Mouse (Mus musculus) heart, embryonic 14.5 days (tissue): ENCODE data around the gene Ilf2. TPM values are rescaled to one million over a fixed set of nuclear protein-coding genes. Genes with fewer than 3 reads are reported as not detected.
A peak's percentile ranks its signal among the peaks of the same experiment; 100 is the strongest.

Experiments
- ATAC-seq: fragments of 200-750 bp; cut with Nextera tagmentation; 2 replicates; pipeline ENCODE4 v1.8.0; 2017; ENCODE audit warnings: low read depth, moderate TSS enrichment; ENCODE audit not compliant: insufficient number of reproducible peaks, insufficient read depth, low FRiP score
- H3K27ac ChIP-seq, 2 experiments: fragments of 200-500 bp in 1 of 2; fragments of 300-500 bp in 1 of 2; sonication (generic) in 1 of 2; replicated peaks in 1 of 2; 2 replicates each; pipeline ENCODE4 v1.5.1; 2012 to 2014; ENCODE audit warnings: low read depth in 2 of 2, low read length in 2 of 2, control low read depth in 1 of 2, mild to moderate bottlenecking in 1 of 2, mixed read lengths in 1 of 2; ENCODE audit not compliant: control insufficient read depth in 1 of 2, insufficient read depth in 1 of 2
- H3K27me3 ChIP-seq: fragments of 300-500 bp; sonication (generic); 2 replicates; pipeline ENCODE4 v1.6.1; 2014; ENCODE audit warnings: mild to moderate bottlenecking, low read length, control low read depth; ENCODE audit not compliant: control insufficient read depth, insufficient read depth
- H3K36me3 ChIP-seq: fragments of 300-500 bp; sonication (generic); 2 replicates; pipeline ENCODE4 v1.6.1; 2014; ENCODE audit warnings: mild to moderate bottlenecking, control low read depth, low read length, mixed read lengths; ENCODE audit not compliant: control insufficient read depth, insufficient read depth
- H3K4me1 ChIP-seq, 2 experiments: fragments of 200-500 bp in 1 of 2; fragments of 300-500 bp in 1 of 2; sonication (generic) in 1 of 2; 2 replicates each; pipeline ENCODE4 v1.6.1; 2012 to 2014; ENCODE audit warnings: low read length in 2 of 2, control low read depth in 1 of 2, mixed read lengths in 1 of 2; ENCODE audit not compliant: control insufficient read depth in 2 of 2, insufficient read depth in 2 of 2
- H3K4me2 ChIP-seq: fragments of 300-500 bp; sonication (generic); 2 replicates; pipeline ENCODE4 v1.6.1; 2014; ENCODE audit warnings: mild to moderate bottlenecking, low read length
- H3K4me3 ChIP-seq, 2 experiments: fragments of 200-500 bp in 1 of 2; fragments of 300-500 bp in 1 of 2; sonication (generic) in 1 of 2; 2 replicates each; pipeline ENCODE4 v1.5.1; 2012 to 2014; ENCODE audit warnings: low read length in 2 of 2, mild to moderate bottlenecking in 2 of 2, control low read depth in 1 of 2, low read depth in 1 of 2, moderate library complexity in 1 of 2; ENCODE audit not compliant: control insufficient read depth in 1 of 2, insufficient read depth in 1 of 2
- H3K9ac ChIP-seq: fragments of 300-500 bp; sonication (generic); 2 replicates; pipeline ENCODE4 v1.6.1; 2014; ENCODE audit warnings: mild to moderate bottlenecking, low read length
- H3K9me3 ChIP-seq: fragments of 300-500 bp; sonication (generic); 2 replicates; pipeline ENCODE4 v1.6.1; 2016; ENCODE audit warnings: low read length, control low read depth; ENCODE audit not compliant: control insufficient read depth
- WGBS: fragments of 180-500 bp; shearing (Covaris S2); extraction: QIAGEN DNeasy Blood & Tissue Kit; methylation state at CpG from one replicate; pipeline ENCODE4 v1.1.7; 2014; 5-methylcytosine and 5-hydroxymethylcytosine counted together
- polyA plus RNA-seq: library from polyadenylated mRNA; unstranded; fragments of >200 nt; fragmentation: Nextera tagmentation; extraction: Ambion mirVana; gene quantifications from 2 replicates; pipeline ENCODE4 v1.2.1, GENCODE M21; 2014

Ilf2 gene
- polyA plus RNA-seq, 1 experiment from 2014 or later: 110 TPM

- no peaks in the 10 kb centered on the region for H3K4me1 ChIP-seq
- H3K9me3 ChIP-seq: no peaks in the 10 kb centered on the region
- no peaks in the 10 kb centered on the region for H3K27me3 ChIP-seq
- H3K27ac ChIP-seq: no peak overlapping the region
- no peak overlapping the region for H3K4me2 ChIP-seq
- no peak for ATAC-seq
- no peak overlapping the region for H3K9ac ChIP-seq
- peaks cover 79% of the 10 kb centered on the region for H3K36me3 ChIP-seq
- H3K4me3 ChIP-seq: no peak overlapping the region
Measured at GRCm38 (mm10) chr3:90497597-90497996, 21.7 kb downstream of the Ilf2 start.

GRCm38 (mm10) chr3:90503444-90503843 lies 27.5 kb downstream of the Ilf2 start:
- H3K4me1 ChIP-seq: peaks cover 0 to 9% of the 10 kb centered on the region in 2 experiments; a peak in 2 of 4 replicates
- peaks cover 93% of the 10 kb centered on the region for H3K36me3 ChIP-seq
- H3K4me3 ChIP-seq: no peak overlapping the region
- ATAC-seq: no peak
- H3K9me3 ChIP-seq: no peaks in the 10 kb centered on the region
- no peak overlapping the region for H3K4me2 ChIP-seq
- no peak overlapping the region for H3K27ac ChIP-seq
- WGBS: 83% methylated on average over 4 of the region's 4 CpGs
- no peaks in the 10 kb centered on the region for H3K27me3 ChIP-seq
- H3K9ac ChIP-seq: no peak overlapping the region

GRCm38 (mm10) chr3:90505216-90505615 lies 29.3 kb downstream of the Ilf2 start:
- H3K9me3 ChIP-seq: no peaks in the 10 kb centered on the region
- peaks cover 0 to 9% of the 10 kb centered on the region in 2 experiments; a peak in 2 of 4 replicates for H3K4me1 ChIP-seq
- H3K4me2 ChIP-seq: no peak overlapping the region
- no peak overlapping the region for H3K4me3 ChIP-seq
- 91% methylated on average over 5 of the region's 5 CpGs for WGBS
- H3K27me3 ChIP-seq: no peaks in the 10 kb centered on the region
- no peak for ATAC-seq
- peaks cover 76% of the 10 kb centered on the region for H3K36me3 ChIP-seq
- no peak overlapping the region for H3K9ac ChIP-seq
- H3K27ac ChIP-seq: no peak overlapping the region

GRCm38 (mm10) chr3:90506362-90506761 lies 30.4 kb downstream of the Ilf2 start:
- no peaks in the 10 kb centered on the region for H3K9me3 ChIP-seq
- no peak for ATAC-seq
- H3K36me3 ChIP-seq: peaks cover 69% of the 10 kb centered on the region
- no peaks in the 10 kb centered on the region for H3K27me3 ChIP-seq
- H3K4me3 ChIP-seq: no peak overlapping the region
- no peak overlapping the region for H3K27ac ChIP-seq
- no peak overlapping the region for H3K4me2 ChIP-seq
- no peak overlapping the region for H3K9ac ChIP-seq
- WGBS: 53% methylated on average over 3 of the region's 3 CpGs
- H3K4me1 ChIP-seq: peaks cover 0 to 9% of the 10 kb centered on the region in 2 experiments; a peak in 2 of 4 replicates

GRCm38 (mm10) chr3:90508287-90508949 lies 32.5 kb downstream of the Ilf2 start:
- ATAC-seq: no peak
- H3K4me3 ChIP-seq: peak overlapping the region; percentile 73 to 92
- H3K9me3 ChIP-seq: no peaks in the 10 kb centered on the region
- WGBS: 4% methylated on average over 20 of the region's 20 CpGs
- peaks cover 49% of the 10 kb centered on the region for H3K36me3 ChIP-seq
- peak overlapping the region; percentile 84 for H3K4me2 ChIP-seq
- peaks cover 5 to 18% of the 10 kb centered on the region in 2 experiments for H3K4me1 ChIP-seq
- H3K27me3 ChIP-seq: no peaks in the 10 kb centered on the region
- H3K9ac ChIP-seq: peak overlapping the region; percentile 95
- H3K27ac ChIP-seq: peak overlapping the region in 1 of 2 experiments; percentile 94; a peak in 3 of 4 replicates

GRCm38 (mm10) chr3:90508950-90509746 lies 33.2 kb downstream of the Ilf2 start, which contains the start of gene Chtop:
TSS of gene Chtop (minus strand) at chr3:90509498.
- Histone ChIP-seq H3K36me3 (peaks cover 42% of the 10 kb centered on the region), H3K27me3 (no peaks in the 10 kb centered on the region), H3K9me3 (no peaks in the 10 kb centered on the region), H3K4me1 (peaks cover 9 to 21% of the 10 kb centered on the region in 2 experiments), H3K27ac (peak within 1 kb of the TSS; percentile 83 to 94), H3K4me2 (peak within 1 kb of the TSS; percentile 84), H3K4me3 (peak within 1 kb of the TSS; percentile 73 to 92), H3K9ac (peak within 1 kb of the TSS; percentile 95)
- peak; percentile 87 for ATAC-seq
- under 1% methylated on average over 65 of the region's 66 CpGs for WGBS

GRCm38 (mm10) chr3:90509747-90510123 lies 33.8 kb downstream of the Ilf2 start:
- 33% methylated on average over 2 of the region's 2 CpGs for whole genome bisulfite sequencing
- peak overlapping the region; percentile 74 to 94 for H3K27ac ChIP-seq
- H3K27me3 ChIP-seq: no peaks in the 10 kb centered on the region
- H3K9me3 ChIP-seq: no peaks in the 10 kb centered on the region
- ATAC-seq: no peak
- peaks cover 9 to 21% of the 10 kb centered on the region in 2 experiments for H3K4me1 ChIP-seq
- peak overlapping the region; percentile 18 to 92; a peak in 2 of 4 replicates for H3K4me3 ChIP-seq
- H3K9ac ChIP-seq: peak overlapping the region; percentile 41; the same call in 1 of the 2 replicates
- H3K36me3 ChIP-seq: peaks cover 36% of the 10 kb centered on the region
- peak overlapping the region; percentile 84 for H3K4me2 ChIP-seq
